Mouse (Mus musculus) C2C12 (cell line): Measurements from ENCODE around the gene Aldh3b2.

Experiments
- CEBPB ChIP-seq: IDR thresholded peaks from one replicate; pipeline ENCODE4 v1.6.1; 2011; ENCODE audit warnings: low read depth, mild to moderate bottlenecking, control low read depth, moderate library complexity
- CTCF ChIP-seq: IDR thresholded peaks from one replicate; pipeline ENCODE4 v1.5.1; 2011; ENCODE audit not compliant: control insufficient read depth, insufficient read depth, insufficient read length
- FOSL1 ChIP-seq: IDR thresholded peaks from one replicate; pipeline ENCODE4 v1.8.0; 2011; ENCODE audit warnings: mild to moderate bottlenecking, low read length; ENCODE audit not compliant: poor library complexity, insufficient read depth, severe bottlenecking
- MAX ChIP-seq: IDR thresholded peaks from one replicate; pipeline ENCODE4 v1.6.1; 2011; ENCODE audit warnings: mild to moderate bottlenecking, control low read depth
- MYOD1 ChIP-seq: IDR thresholded peaks from one replicate; pipeline ENCODE4 v1.6.1; 2011; ENCODE audit warnings: low read depth; ENCODE audit not compliant: control insufficient read depth, insufficient read length
- MYOG ChIP-seq: IDR thresholded peaks from one replicate; pipeline ENCODE4 v1.6.1; 2011; ENCODE audit not compliant: control insufficient read depth, insufficient read length; ENCODE audit errors: extremely low read depth
- USF1 ChIP-seq: IDR thresholded peaks from one replicate; pipeline ENCODE4 v1.6.1; 2011; ENCODE audit warnings: low read depth, mild to moderate bottlenecking, control low read depth, moderate library complexity

DNA sequence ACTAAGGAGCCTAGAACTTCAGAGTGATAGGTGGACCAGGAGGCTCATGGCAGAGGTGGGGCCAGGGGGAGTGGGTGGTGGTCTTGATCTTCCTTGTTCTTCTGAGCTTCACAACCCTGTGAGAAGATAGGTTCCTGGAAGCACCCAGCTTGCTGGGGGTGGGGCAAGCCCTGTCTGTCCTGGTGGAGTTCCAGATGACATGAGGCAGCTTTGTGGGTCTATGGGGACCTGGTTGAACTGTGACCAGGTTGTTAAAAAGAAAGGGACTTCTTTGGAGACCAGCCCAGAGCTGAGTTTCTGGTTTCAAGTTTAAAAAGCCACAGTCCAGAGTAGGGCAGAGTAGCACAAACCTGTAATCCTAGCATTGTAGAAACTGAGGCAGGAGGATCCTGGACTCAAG, 13.1 kb upstream of the Aldh3b2 start:
- no peak for TF ChIP-seq CTCF
- TF ChIP-seq MAX: no peak
- no peak for TF ChIP-seq MYOD1
- TF ChIP-seq CEBPB: no peak
- no peak for TF ChIP-seq USF1
- TF ChIP-seq MYOG: no peak
- no peak for TF ChIP-seq FOSL1
